Mouse (Mus musculus) spleen, adult 12 weeks (tissue): ENCODE data around the gene Ctso.

Source experiments
- DNase-seq: peaks from one replicate; pipeline ENCODE4 v3.0.0; 2022; ENCODE audit warnings: low spot score

Gene Ctso

DNA sequence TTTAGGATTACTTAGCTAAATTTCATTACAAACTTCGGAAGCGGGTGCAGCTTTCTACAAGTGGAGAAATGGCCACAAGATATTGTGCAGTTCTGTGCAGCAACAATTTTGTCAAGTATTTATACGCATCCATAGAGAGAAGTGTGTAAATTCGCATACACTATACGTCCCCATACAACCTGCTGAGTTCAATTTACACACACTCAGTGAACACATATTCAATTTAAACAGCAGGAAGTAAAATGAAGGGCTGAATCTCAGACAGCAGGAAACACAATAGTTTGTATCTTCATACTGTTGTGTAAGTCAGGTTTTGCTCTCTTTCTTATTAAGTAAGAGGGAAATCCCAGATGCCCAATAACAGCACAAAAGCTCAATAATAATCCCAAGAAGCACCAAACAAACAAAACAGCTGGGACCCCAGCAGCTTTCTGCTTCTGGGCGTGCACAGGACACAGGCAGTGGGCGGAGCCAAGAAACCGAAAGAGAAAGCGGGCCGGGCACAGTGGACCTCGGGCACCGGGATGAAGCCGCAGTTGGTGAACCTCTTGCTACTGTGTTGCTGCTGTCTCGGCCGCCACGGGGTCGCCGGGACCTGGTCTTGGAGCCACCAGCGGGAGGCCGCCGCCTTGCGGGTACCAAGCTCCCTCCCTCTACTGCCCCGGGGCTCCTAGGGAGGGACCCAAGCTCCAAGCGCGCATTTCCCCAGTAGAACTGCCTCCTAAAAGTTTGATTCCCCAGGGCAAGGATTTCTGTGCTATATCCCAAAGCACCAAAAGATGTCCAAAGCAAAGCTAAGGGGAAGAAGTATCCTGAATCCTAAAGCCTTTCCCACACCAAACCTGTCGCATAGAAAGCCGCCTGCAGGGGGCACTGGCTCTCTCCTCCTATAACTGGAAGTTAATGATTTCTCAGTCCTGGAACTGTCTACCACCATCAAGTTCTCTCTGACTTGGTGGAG is at the start of gene Ctso:
Gene Ctso, plus strand, starts transcription at position 461 of the 961 bp plus-strand sequence.
- DNase-seq: peak; percentile 68

DNA sequence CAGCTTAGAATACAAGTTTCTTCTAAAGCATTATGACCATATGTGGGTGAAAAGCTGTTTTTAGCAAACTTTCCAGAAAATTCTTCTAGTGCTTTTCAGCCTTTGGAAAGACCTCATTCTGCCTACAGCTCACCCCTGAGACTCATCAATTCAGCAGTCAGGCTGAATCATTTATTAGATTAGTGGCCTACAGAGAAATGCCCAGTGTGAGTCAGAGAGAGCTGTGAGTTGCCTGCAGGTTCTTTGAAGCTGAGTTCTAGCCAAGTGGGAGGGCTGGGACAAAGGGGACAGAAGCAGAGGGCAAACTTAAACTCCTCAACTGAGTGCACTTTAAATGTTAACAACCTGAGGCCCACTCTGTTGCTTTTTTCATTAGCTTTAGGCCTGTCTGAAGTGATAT is 48.5 kb upstream of the Ctso start:
- no peak for DNase-seq

- DNase-seq: no peak
Observed at GRCm38 (mm10) chr3:81885566-81885965, 46.8 kb upstream of the Ctso start.

DNA sequence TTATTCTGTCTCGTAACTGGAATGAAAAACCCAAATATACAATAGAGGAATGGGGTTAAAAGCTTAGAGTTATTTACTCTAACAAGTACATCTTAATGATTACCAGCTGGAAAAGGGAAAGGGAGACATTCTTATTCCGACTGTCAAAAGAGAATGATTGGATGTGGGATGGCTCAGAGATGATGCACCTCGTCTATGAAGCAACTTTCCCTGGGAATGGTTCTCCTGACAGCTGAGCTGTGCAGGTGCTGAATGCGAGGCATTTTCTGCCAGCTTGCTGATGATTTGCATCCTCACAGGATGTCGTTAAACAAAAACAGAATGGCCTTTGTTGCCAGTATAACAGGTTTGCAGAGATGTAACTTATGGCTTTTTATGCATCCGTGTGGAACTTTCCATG is 43.3 kb upstream of the Ctso start:
- DNase-seq: no peak

- no peak for DNase-seq
Observed at GRCm38 (mm10) chr3:81910286-81911036, 21.9 kb upstream of the Ctso start.

DNA sequence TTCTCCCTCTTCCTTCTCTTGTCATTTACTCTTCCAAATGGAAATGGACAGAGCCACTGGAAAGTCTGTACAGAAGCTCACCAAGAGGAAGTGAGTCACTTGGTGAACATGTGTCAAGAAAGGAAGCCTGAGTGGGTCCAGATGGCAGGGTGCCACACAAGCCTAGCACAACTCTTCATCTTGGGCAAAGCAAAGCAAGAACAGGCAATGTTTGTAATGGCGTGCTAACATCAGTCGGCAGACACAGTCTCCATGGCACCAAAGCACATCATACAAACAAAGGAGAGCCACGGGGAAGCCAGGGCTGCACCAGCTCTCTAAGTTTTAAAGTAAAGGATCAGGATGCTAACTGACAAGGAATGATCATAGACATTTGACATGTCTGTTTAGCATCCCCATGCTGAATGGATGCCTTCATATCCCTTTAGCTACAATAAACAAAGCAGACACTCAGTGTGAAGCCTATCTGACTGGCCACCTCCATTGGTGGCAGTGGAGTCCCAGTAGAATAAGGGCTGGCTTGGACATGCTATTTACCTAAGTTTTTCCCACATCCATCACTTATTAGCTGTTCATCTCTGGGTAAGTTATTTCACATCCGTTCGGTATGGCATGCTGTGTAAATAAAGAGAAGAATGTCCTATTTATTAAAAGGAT is 16.2 kb upstream of the Ctso start:
- DNase-seq: no peak

DNA sequence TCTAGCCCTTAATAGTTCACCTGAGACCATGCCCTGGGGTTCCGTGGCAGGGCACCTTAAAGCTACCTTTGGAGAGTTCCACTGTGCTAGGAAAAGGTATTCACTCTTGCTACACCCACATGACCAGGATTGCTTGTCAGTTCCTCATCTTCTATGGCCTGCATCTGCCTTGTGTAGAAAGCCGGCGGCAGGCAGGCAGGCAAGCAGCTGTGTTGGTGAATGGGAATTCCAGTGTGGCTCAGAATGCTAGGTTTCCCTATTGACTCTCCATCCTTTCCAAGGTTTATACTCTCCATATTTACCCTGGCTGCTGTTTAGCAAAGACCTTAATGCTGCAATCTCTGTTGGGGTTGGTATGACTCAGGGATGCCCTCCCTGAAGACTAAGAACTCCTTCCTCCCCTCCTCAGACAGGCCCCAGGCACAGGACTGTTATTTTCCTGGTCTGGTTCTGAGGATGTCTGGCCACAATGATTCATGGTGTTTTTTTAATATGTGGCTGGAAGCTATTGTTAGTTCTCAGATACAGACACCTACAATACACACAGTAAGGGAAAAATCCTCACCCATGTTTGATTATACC is 15.0 kb upstream of the Ctso start:
- DNase-seq: no peak

- no peak for DNase-seq
Observed at GRCm38 (mm10) chr3:81918215-81918614, 14.2 kb upstream of the Ctso start.

- no peak for DNase-seq
Observed at GRCm38 (mm10) chr3:81919681-81920080, 12.7 kb upstream of the Ctso start.

DNA sequence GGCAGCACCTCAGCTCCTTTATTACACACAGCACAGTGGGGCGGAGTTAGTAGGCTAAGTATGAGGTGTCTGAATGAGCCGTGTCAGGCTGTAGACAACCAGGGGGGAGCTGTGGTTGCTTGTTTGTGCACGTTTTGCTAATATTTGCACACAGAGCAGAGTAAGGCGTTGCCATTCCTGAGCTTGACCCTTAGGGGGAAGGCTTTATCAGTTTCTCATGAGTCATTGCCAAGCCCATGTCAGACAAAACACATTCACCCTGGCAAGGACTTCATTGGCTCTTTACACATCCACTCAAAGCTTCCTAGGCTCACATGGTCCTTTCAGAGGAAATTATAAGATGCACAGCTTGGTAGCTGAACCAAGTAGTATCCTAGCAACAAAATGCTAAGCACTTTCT is 9.5 kb upstream of the Ctso start:
- no peak for DNase-seq

DNA sequence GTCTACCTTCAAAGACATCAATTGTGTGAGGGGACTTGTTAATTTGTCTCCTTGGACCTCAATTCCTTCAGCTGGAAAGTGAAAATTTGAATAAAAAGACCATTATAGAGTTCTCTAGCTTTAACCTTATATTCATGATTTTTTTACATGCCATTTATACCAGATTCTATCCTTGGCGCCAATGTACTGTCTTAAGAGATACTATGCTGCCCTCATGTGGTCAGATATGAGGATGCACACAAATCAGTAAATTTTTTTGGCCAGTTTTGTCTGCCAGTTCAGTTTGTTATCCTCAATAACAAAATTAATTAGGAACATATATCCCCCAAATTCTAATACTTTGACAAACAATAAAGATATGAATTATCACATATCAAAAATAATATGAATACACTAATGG is 7.5 kb upstream of the Ctso start:
- DNase-seq: no peak

- peak; percentile 26 for DNase-seq
Observed at GRCm38 (mm10) chr3:81925856-81926255, 6.5 kb upstream of the Ctso start.

DNA sequence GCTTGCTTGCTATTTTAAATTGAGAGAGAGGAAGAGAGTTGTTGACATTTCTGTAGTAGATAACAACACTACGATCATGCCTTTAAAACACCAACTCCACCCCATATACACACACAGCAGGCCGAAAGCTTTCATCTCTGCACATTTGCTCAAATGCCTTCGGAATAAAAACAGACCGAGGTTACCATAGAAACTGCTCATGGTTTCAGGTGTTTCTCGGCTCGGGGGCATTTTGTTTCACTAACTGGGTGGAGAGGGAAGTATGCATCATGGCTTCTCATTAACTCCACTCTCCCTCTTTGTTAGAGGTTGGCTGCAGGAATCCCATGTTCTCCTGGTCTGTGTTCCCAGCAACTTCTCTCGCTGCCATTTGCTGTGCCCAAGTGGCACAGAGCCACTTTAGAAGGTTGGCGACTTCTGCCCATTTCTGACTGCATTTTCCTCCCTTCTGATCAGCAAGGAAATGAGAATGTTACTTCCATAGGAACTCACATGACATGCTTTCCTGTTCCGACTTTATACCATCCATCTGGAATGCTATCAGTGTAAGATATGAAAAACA is 5.6 kb upstream of the Ctso start:
- DNase-seq: no peak

- no peak for DNase-seq
Observed at GRCm38 (mm10) chr3:81929073-81929472, 3.3 kb upstream of the Ctso start.

- DNase-seq: no peak
Observed at GRCm38 (mm10) chr3:81931695-81932094, 706 bp upstream of the Ctso start.

DNA sequence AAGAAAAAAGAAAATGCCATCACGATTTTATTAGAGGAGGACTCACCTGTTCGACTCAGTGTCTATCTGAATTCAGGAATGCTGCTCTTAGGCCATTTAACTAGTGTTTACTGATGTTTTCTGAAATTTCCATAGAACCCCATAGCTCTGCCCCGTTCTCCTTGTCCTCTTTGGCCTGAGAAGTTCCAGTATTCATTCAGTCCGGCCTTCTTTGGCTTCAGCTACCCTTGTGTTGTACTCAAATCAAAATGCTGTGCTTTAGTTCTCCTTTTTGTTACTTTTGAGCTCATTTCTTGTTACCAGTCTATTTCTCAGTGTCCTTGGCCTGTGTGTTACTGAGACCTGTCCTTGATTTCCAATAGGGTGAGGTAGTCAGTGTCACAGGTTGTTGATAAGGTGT is 947 bp downstream of the Ctso start:
- no peak for DNase-seq

DNA sequence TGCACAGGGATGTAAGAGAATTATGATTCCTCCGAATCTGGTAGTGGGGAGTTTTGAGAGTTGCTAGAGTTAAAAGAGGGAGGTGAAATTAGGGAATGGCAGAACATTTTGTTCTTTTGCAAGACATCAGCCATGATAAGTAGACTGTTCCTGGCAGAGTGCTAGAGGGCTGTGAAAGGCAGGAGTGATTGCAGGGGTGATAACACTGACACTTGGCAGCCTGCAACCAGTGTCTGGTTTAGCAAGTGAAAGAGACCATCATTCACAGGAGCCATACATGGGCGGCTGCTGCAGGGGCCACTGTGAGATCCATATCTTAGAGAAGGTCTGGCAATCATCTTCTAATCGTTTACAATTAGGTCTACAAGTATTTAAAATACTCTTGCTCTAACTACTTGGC is 6.5 kb downstream of the Ctso start:
- DNase-seq: no peak

GRCm38 (mm10) chr3:81942341-81942740 is 9.9 kb downstream of the Ctso start:
- DNase-seq: no peak

DNA sequence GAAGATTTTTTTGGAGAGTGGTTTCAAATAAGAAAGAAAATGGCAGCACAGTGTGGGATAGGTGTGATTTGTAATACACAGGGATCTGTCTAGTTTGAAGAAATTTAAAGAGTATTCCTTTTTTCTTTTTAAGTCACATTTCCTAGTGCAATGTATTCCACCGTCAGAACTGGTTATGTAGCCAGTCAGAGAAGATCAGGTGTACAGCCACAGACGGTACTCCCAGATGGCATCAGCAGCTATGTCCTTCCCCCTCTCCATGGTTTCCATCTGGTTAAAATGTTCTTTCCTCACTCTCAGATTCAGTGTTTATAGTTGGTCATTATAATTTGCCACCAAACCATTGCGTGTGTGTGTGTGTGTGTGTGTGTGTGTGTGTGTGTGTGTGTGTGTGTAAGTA is 10.7 kb downstream of the Ctso start:
- DNase-seq: no peak

GRCm38 (mm10) chr3:81944851-81945393 is 12.5 kb downstream of the Ctso start:
- DNase-seq: no peak

DNA sequence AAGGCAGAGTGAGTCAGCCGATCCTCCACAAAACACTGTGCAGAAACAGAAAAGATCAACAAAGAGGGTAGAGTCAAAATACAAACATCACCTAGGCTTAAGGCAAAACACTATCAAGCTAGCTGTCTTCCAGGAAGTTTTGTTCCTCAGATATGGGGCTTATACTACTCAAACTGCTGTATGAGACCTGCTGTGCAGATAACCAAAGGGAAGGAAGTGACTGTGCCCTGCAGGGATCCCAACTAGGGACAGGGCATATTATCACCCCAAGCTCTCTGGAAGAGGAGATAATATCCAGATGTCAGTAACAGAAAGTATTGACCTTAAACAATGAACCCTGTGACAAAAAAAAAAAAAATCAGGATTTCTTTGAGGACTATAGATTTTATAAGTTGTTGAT is 16.6 kb downstream of the Ctso start:
- DNase-seq: no peak

DNA sequence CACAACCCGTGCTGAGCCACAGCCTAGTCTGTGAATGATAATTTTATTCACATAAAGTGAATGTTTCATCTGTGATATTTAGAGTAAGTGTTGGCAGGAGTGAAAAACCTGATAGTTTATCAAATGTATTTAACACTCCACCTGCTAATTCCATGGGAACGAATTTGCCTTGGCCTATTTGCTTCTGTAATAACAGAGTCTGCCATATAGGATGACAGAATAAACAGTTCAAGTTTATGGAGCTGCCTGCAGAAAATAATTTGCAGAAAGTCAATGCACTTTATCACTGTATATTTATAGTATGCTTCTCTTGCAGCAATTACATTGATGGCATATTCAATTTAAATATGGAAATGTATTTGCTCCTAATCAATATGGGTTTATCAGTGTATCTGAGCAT is 19.4 kb downstream of the Ctso start:
- no peak for DNase-seq
